Mouse (Mus musculus) effector memory CD4-positive, alpha-beta T cell, adult 5 months (primary cell): ENCODE data around the gene Smtn. TPM values are rescaled to one million over a fixed set of nuclear protein-coding genes. Genes with fewer than 3 reads are reported as not detected.

Experiments
- polyA plus RNA-seq: library from polyadenylated mRNA; unstranded; fragments of 100-300 nt; shearing (Covaris generic); gene quantifications from one replicate; pipeline ENCODE4 v1.2.1, GENCODE M21; 2017

The Smtn gene
- polyA plus RNA-seq: 1.1 TPM

GRCm38 (mm10) chr11:3540451-3541085, at the start of gene Smtn:
Gene Smtn, minus strand, starts transcription at chr11:3540612.

GRCm38 (mm10) chr11:3514529-3515054, 25.8 kb downstream of the Smtn start, which contains the start of gene Selenom:
Gene Selenom, plus strand, starts transcription at chr11:3514684.

GRCm38 (mm10) chr11:3487952-3488570, 52.4 kb downstream of the Smtn start, which contains the start of gene Pla2g3:
Gene Pla2g3, plus strand, starts transcription at chr11:3488284.

Other genes with a start within 250 kb of the Smtn start
- gene Pik3ip1, start 210.2 kb downstream of the Smtn start, polyA plus RNA-seq: 78.9 TPM
- 51.5 TPM for gene Limk2, start 131.4 kb downstream of the Smtn start, polyA plus RNA-seq
- 25.4 TPM for gene Rnf185, start 88.2 kb downstream of the Smtn start, polyA plus RNA-seq
- 0.15 TPM for gene Pla2g3, start 52.3 kb downstream of the Smtn start, polyA plus RNA-seq
- not detected for gene Inpp5j, start 35.8 kb downstream of the Smtn start, polyA plus RNA-seq
- 4.8 TPM for gene Selenom, start 25.9 kb downstream of the Smtn start, polyA plus RNA-seq
- 30.7 TPM for gene Morc2a, start 108.6 kb upstream of the Smtn start, polyA plus RNA-seq